Mouse (Mus musculus) retina, postnatal 1 day (tissue): ENCODE measurements at regions not wholly inside any gene's neighbourhood (a gene's known extent, or its start where the extent isn't known, plus 50 kb on each side); places are given as distances from the start of the nearest gene placed in this dataset.
"Not testable (repeated sequence)": the region's sequence is repeated elsewhere in the genome, so short reads cannot be mapped to it uniquely, and the experiment has no call there.

ENCODE experiments used
- DNase-seq: peaks from one replicate; pipeline ENCODE4 v3.0.0-alpha.2; 2012

GRCm38 (mm10) chr16:76958597-76959392 lies 54.7 kb upstream of the Usp25 start:
- DNase-seq, result no peak

GRCm38 (mm10) chr16:76957491-76957890 lies 56.0 kb upstream of the Usp25 start:
- DNase-seq, result no peak

GRCm38 (mm10) chr16:76957090-76957489 lies 56.4 kb upstream of the Usp25 start:
- no peak for DNase-seq

- DNase-seq, result no peak
Measured at GRCm38 (mm10) chr16:76950836-76951486, 62.5 kb upstream of the Usp25 start.

- DNase-seq, result no peak
Measured at GRCm38 (mm10) chr16:76947011-76947410, 66.5 kb upstream of the Usp25 start.

GRCm38 (mm10) chr16:76938128-76938527 lies 75.4 kb upstream of the Usp25 start:
- DNase-seq, result no peak

GRCm38 (mm10) chr16:76927901-76928300 lies 85.6 kb upstream of the Usp25 start:
- DNase-seq, result no peak

GRCm38 (mm10) chr16:76920137-76920536 lies 93.4 kb upstream of the Usp25 start:
- DNase-seq, result not testable (repeated sequence)

GRCm38 (mm10) chr16:76918598-76918997 lies 94.9 kb upstream of the Usp25 start:
- no peak for DNase-seq

GRCm38 (mm10) chr16:76914311-76914710 lies 99.2 kb upstream of the Usp25 start:
- DNase-seq, result no peak

GRCm38 (mm10) chr16:76905205-76905996 lies 108.1 kb upstream of the Usp25 start:
- DNase-seq, result no peak

- DNase-seq, result peak; percentile 57
Measured at GRCm38 (mm10) chr16:76899083-76899482, 114.4 kb upstream of the Usp25 start.

GRCm38 (mm10) chr16:76896305-76896704 lies 117.2 kb upstream of the Usp25 start:
- peak; percentile 85 for DNase-seq

- peak; percentile 55 for DNase-seq
Measured at GRCm38 (mm10) chr16:76895781-76896180, 117.7 kb upstream of the Usp25 start.

GRCm38 (mm10) chr16:76878576-76878975 lies 134.9 kb upstream of the Usp25 start:
- DNase-seq, result no peak

- DNase-seq, result no peak
Measured at GRCm38 (mm10) chr16:76875397-76876018, 138.0 kb upstream of the Usp25 start.

GRCm38 (mm10) chr16:76866465-76866802 lies 147.1 kb upstream of the Usp25 start:
- DNase-seq, result no peak

- peak; percentile 84 for DNase-seq
Measured at GRCm38 (mm10) chr16:76865731-76866464, 147.6 kb upstream of the Usp25 start.

GRCm38 (mm10) chr16:76864392-76864791 lies 149.1 kb upstream of the Usp25 start:
- DNase-seq, result no peak

- DNase-seq, result peak; percentile 29
Measured at GRCm38 (mm10) chr16:76855797-76856196, 157.7 kb upstream of the Usp25 start.

- no peak for DNase-seq
Measured at GRCm38 (mm10) chr16:76851396-76851795, 162.1 kb upstream of the Usp25 start.

- no peak for DNase-seq
Measured at GRCm38 (mm10) chr16:76837450-76837849, 176.1 kb upstream of the Usp25 start.
